Mouse (Mus musculus) spleen, adult 2 months (tissue): Measurements from ENCODE around the gene Ift140. TPM values are rescaled to one million over a fixed set of nuclear protein-coding genes. Genes with fewer than 3 reads are reported as not detected.

Experiments
- DNase-seq, 2 experiments: peaks; one replicate each; pipeline versions ENCODE4 v3.0.0 to v3.0.0-alpha.2; 2012 to 2021; ENCODE audit warnings: low spot score in 2 of 2, low read depth in 1 of 2
- H3K27ac ChIP-seq: fragments of 200-500 bp; 2 replicates; pipeline ENCODE4 v1.5.1; 2012; ENCODE audit warnings: low read length, inconsistent platforms; ENCODE audit not compliant: insufficient read depth
- H3K27me3 ChIP-seq: fragments of 200-500 bp; 2 replicates; pipeline ENCODE4 v1.6.1; 2012; ENCODE audit warnings: mild to moderate bottlenecking, moderate library complexity, low read length, inconsistent platforms; ENCODE audit not compliant: control insufficient read depth, insufficient read depth
- H3K36me3 ChIP-seq: fragments of 200-500 bp; 2 replicates; pipeline ENCODE4 v1.6.1; 2012; ENCODE audit warnings: mild to moderate bottlenecking, low read length, inconsistent platforms; ENCODE audit not compliant: control insufficient read depth, insufficient read depth
- H3K4me1 ChIP-seq: fragments of 200-500 bp; 2 replicates; pipeline ENCODE4 v1.6.1; 2011; ENCODE audit warnings: inconsistent platforms; ENCODE audit not compliant: control insufficient read depth, insufficient read depth, insufficient read length
- H3K4me3 ChIP-seq: fragments of 200-500 bp; 2 replicates; pipeline ENCODE4 v1.5.1; 2011; ENCODE audit warnings: mild to moderate bottlenecking, inconsistent platforms; ENCODE audit not compliant: insufficient read depth, insufficient read length; ENCODE audit errors: extremely low read depth
- CTCF ChIP-seq: fragments of 200-500 bp; IDR thresholded peaks from 2 replicates; pipeline ENCODE4 v1.5.1; 2011; ENCODE audit warnings: mild to moderate bottlenecking, inconsistent platforms; ENCODE audit not compliant: insufficient read depth, insufficient read length, insufficient replicate concordance; ENCODE audit errors: extremely low read depth
- POLR2A ChIP-seq: fragments of 200-500 bp; IDR thresholded peaks from 2 replicates; pipeline ENCODE4 v1.6.1; 2011; ENCODE audit warnings: low read depth, low read length, inconsistent platforms
- WGBS: fragments of 180-500 bp; shearing (Covaris S2); methylation state at CpG from one replicate; pipeline ENCODE4 v1.1.7; 2018; 5-methylcytosine and 5-hydroxymethylcytosine counted together
- polyA plus RNA-seq: library from polyadenylated mRNA; depleted of rRNA; stranded (reverse); fragments of >200 nt; gene quantifications from 2 replicates; pipeline ENCODE4 v1.2.3, GENCODE M21; 2012

Gene Ift140
- polyA plus RNA-seq, 1 experiment, result 31.5 TPM

GRCm38 (mm10) chr17:25053274-25053673 lies 37.4 kb downstream of the Ift140 start:
- Histone ChIP-seq H3K4me1 (no peaks in the 10 kb centered on the region), H3K27me3 (no peaks in the 10 kb centered on the region), H3K27ac (no peak overlapping the region), H3K4me3 (no peak overlapping the region), H3K36me3 (peaks cover 20% of the 10 kb centered on the region)
- DNase-seq, result no peak
- TF ChIP-seq CTCF (no peak), POLR2A (no peak)
- 93% methylated on average over 9 of the region's 9 CpGs for WGBS

- 90% methylated on average over 6 of the region's 6 CpGs for WGBS
- peaks cover 23% of the 10 kb centered on the region for H3K36me3 ChIP-seq
- H3K27me3 ChIP-seq, result no peaks in the 10 kb centered on the region
- DNase-seq, result no peak
- no peaks in the 10 kb centered on the region for H3K4me1 ChIP-seq
- H3K4me3 ChIP-seq, result no peak overlapping the region
- TF ChIP-seq CTCF, result no peak
- no peak for TF ChIP-seq POLR2A
- no peak overlapping the region for H3K27ac ChIP-seq
These were observed 41.2 kb downstream of the Ift140 start for GRCm38 (mm10) chr17:25057041-25057440.

GRCm38 (mm10) chr17:25063261-25063660 lies 47.4 kb downstream of the Ift140 start:
- H3K36me3 ChIP-seq, result peaks cover 11% of the 10 kb centered on the region
- H3K27me3 ChIP-seq, result no peaks in the 10 kb centered on the region
- WGBS, result 90% methylated on average over 4 of the region's 4 CpGs
- H3K4me1 ChIP-seq, result no peaks in the 10 kb centered on the region
- DNase-seq, result no peak
- H3K27ac ChIP-seq, result no peak overlapping the region
- H3K4me3 ChIP-seq, result no peak overlapping the region
- TF ChIP-seq CTCF (no peak), POLR2A (no peak)

- Histone ChIP-seq H3K4me3 (no peak overlapping the region), H3K36me3 (peaks cover 10% of the 10 kb centered on the region; the same call in 1 of the 2 replicates), H3K4me1 (no peaks in the 10 kb centered on the region), H3K27ac (no peak overlapping the region; the same call in 1 of the 2 replicates), H3K27me3 (no peaks in the 10 kb centered on the region)
- DNase-seq, result no peak
- 85% methylated on average over 12 of the region's 12 CpGs for WGBS
- TF ChIP-seq CTCF, result no peak
- no peak for TF ChIP-seq POLR2A
These were observed 48.0 kb downstream of the Ift140 start for GRCm38 (mm10) chr17:25063872-25064271.

GRCm38 (mm10) chr17:25064351-25064750 lies 48.5 kb downstream of the Ift140 start:
- no peaks in the 10 kb centered on the region for H3K4me1 ChIP-seq
- no peak for DNase-seq
- peaks cover 10% of the 10 kb centered on the region; the same call in 1 of the 2 replicates for H3K36me3 ChIP-seq
- H3K27me3 ChIP-seq, result no peaks in the 10 kb centered on the region
- peak overlapping the region; percentile 17; the same call in 1 of the 2 replicates for H3K27ac ChIP-seq
- TF ChIP-seq CTCF, result no peak
- TF ChIP-seq POLR2A, result no peak
- WGBS, result 84% methylated on average over 9 of the region's 9 CpGs
- no peak overlapping the region for H3K4me3 ChIP-seq

- WGBS, result 95% methylated on average over 3 of the region's 3 CpGs
- TF ChIP-seq POLR2A (no peak), CTCF (no peak)
- H3K27ac ChIP-seq, result no peak overlapping the region
- peaks cover 8% of the 10 kb centered on the region; the same call in 1 of the 2 replicates for H3K36me3 ChIP-seq
- H3K27me3 ChIP-seq, result no peaks in the 10 kb centered on the region
- H3K4me3 ChIP-seq, result no peak overlapping the region
- no peak for DNase-seq
- no peaks in the 10 kb centered on the region for H3K4me1 ChIP-seq
These were observed 49.3 kb downstream of the Ift140 start for GRCm38 (mm10) chr17:25065189-25065588.

- WGBS, result 91% methylated on average over 7 of the region's 7 CpGs
- Histone ChIP-seq H3K36me3 (peaks cover 6% of the 10 kb centered on the region; the same call in 1 of the 2 replicates), H3K4me1 (no peaks in the 10 kb centered on the region), H3K27ac (peak overlapping the region; percentile 29; the same call in 1 of the 2 replicates), H3K27me3 (no peaks in the 10 kb centered on the region), H3K4me3 (no peak overlapping the region)
- DNase-seq, result no peak
- TF ChIP-seq CTCF (no peak), POLR2A (no peak)
These were observed 50.7 kb downstream of the Ift140 start for GRCm38 (mm10) chr17:25066595-25066994.

- Histone ChIP-seq H3K27me3 (no peaks in the 10 kb centered on the region), H3K27ac (peak overlapping the region; percentile 29; the same call in 1 of the 2 replicates)
These were observed 51.6 kb downstream of the Ift140 start for GRCm38 (mm10) chr17:25067442-25067851.

More at GRCm38 (mm10) chr17:25067442-25067851, 51.6 kb downstream of the Ift140 start:
- H3K36me3 ChIP-seq, result peaks cover 4% of the 10 kb centered on the region; the same call in 1 of the 2 replicates
- WGBS, result 39% methylated on average over 8 of the region's 8 CpGs
- no peak for DNase-seq
- H3K4me3 ChIP-seq, result no peak overlapping the region
- H3K4me1 ChIP-seq, result no peaks in the 10 kb centered on the region
- TF ChIP-seq POLR2A (no peak), CTCF (no peak)
